Mouse (Mus musculus) ES-Bruce4 (cell line): ENCODE results near the gene Acot12.

Source experiments
- CTCF ChIP-seq: IDR thresholded peaks from one replicate; pipeline ENCODE4 v1.8.1; 2011; ENCODE audit warnings: low read depth, low read length
- EP300 ChIP-seq: IDR thresholded peaks from 2 replicates; pipeline ENCODE4 v1.6.1; 2011; ENCODE audit warnings: low read depth, low read length; ENCODE audit not compliant: insufficient read depth
- POLR2A ChIP-seq: IDR thresholded peaks from one replicate; pipeline ENCODE4 v1.8.1; 2011; ENCODE audit warnings: low read length; ENCODE audit not compliant: insufficient read depth

DNA sequence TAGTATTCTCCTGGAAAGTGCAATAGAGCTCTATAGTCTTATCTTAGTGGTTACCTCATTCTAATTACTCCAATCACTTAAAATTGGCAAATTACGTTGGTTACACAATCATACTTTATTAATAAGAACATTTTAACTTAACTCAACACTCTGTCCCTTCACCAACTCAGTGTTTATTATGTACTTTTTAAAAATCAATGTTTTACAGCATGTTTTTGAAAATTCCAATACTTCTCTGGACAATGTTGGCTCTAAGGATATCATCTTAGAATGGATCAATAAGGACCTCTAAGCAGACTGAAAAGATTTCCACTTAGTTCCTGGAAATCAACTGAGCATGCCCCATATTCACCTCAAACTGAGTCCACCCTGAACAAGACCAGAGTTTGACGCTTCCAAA, 7.1 kb downstream of the Acot12 start:
- TF ChIP-seq CTCF: no peak
- TF ChIP-seq EP300: no peak
- no peak for TF ChIP-seq POLR2A
